Mouse (Mus musculus) c-Kit-positive CD71-positive TER-119-positive erythroid progenitor cells, embryonic 14.5 days (primary cell): ENCODE data around the gene Hdhd5.

ENCODE experiments used
- DNase-seq: peaks from one replicate; pipeline ENCODE4 v3.0.0-alpha.2; 2013; ENCODE audit warnings: low spot score

Gene Hdhd5

DNA sequence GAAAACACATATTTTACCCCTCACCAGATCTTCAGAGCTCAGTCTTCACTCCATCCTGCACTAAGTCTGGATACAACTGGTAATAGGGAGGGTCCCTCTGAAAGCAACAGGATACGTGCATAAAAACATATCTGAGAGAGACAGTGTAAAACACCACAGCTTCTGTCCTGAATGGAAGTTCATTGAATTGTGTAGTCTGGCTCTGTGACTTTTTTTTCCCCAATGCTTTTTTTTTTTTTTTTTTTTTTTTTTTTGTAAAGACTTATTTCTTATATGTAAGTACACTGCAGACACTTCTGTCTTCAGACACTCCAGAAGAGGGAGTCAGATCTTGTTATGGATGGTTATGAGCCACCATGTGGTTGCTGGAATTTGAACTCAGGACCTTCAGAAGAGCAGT lies 1.5 kb upstream of the Hdhd5 start:
- no peak for DNase-seq

- DNase-seq, result no peak
These were observed 2.0 kb downstream of the Hdhd5 start for GRCm38 (mm10) chr6:120529123-120529522.

DNA sequence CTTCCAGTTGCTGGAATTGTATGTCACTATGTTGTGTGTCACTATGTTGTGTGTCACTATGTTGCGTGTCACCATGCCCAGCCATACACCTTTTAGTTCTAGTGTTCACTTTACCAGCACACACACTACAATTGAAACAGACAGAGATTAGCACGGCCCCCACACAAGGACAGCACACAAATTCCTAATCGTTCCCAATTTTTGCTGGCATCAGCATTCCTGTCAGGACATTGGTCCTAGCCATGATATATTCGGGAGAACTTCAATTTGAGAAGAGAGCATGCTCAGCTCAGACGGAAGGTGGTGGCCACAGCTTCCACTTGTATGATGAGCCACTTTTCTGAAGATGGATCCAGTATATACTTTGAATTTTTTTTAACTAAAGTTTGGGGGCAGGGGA lies 6.3 kb downstream of the Hdhd5 start:
- DNase-seq, result no peak

DNA sequence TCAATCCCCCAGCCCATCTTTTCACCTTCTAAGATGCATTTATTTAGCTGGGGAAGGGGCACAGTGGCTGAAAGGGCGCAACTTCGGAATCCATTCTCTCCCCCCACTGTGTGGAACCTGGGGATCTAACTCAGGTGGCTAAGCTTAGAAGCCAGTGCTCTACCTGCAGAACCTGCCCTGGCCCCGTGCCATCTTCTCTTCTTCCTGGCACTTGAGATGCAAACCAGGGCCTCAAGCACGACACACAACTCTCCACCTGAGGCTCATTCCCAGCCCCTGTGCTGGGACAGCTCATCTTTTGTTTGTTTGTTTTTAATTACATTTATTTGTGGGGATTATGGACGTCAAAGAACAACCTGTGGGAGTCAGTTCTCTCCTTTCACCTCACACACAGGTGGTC lies 11.5 kb downstream of the Hdhd5 start:
- DNase-seq, result no peak

DNA sequence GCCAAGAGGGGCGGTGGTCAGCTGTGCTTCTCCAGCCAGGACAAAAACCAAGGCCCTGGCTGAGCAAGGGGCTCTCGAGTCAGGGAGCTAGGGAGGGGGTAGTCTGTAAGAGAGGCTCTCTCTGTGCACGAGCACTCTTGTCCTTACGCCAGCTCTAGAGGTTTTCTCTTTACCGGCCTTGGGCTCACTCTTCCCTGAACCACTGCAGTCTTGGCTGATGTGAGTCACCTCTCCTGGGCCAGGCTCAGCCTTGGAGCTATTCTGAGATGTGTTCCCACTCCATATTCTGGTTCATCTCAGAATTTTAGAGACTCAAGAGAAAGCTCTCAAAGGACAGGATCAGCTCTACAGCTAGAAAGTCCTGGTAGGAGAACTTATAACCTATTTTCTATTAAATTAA lies 13.8 kb downstream of the Hdhd5 start:
- no peak for DNase-seq

GRCm38 (mm10) chr6:120516879-120517278 lies 14.2 kb downstream of the Hdhd5 start:
- peak; percentile 48 for DNase-seq

DNA sequence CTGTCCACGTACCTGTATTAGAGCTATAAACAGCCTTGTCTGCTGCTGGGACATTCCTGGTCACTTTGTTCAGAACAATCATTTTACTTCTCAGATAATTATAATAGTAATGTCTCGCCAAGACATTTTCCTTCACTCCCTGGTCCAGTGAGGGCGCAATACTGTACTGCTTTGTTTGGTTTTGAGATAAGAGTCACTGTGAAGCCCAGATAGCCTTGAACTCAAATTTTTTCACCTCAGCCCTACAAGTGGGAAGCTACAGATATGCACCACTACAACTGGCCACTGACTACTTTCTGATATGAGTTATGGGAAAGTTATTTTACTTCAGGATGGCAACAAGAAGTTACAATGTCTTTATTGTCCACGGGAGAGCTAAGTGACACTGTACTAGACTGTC lies 14.7 kb downstream of the Hdhd5 start:
- peak; percentile 86 for DNase-seq

GRCm38 (mm10) chr6:120511212-120511611 lies 19.9 kb downstream of the Hdhd5 start:
- no peak for DNase-seq

DNA sequence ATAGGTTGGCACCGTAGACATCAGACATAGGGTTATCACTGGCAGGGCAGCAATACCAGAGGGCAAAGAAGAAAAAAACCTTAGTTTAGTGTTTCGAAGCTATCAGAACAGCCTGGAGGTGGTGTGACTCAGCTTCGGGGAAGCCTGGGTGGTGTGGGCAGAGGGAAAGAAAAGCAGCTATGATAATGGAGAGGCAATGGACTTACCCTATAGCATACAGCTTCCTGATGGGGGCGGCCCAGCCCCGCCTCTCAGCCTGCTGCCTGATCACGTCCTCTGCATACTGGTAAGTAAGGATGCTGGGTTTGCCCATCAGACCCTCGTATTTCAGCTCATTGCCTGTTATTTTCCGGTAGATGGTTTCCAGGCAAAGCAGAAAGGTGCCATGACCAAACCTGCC lies 20.7 kb downstream of the Hdhd5 start:
- no peak for DNase-seq

DNA sequence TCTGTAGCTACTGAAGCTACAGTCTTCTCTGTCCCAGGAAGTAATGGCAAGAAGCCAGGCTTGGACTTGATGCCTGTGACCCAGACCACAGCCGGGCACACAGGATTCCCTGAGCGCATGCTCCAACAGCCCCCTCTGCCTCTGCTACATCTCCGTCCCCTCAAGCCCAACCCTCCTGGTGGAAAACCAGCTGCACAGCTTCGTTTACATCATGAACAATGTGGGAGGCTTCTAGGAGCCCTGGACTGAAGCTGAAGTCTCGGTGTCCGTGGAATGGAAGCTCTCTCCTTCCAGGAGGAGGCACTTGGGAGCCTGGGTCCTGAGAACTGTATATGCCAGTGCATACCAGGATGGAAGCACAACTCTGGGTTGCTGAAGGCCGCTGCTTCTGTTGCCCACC lies 21.1 kb downstream of the Hdhd5 start:
- DNase-seq, result no peak

- no peak for DNase-seq
These were observed 22.5 kb downstream of the Hdhd5 start for GRCm38 (mm10) chr6:120508645-120509044.

DNA sequence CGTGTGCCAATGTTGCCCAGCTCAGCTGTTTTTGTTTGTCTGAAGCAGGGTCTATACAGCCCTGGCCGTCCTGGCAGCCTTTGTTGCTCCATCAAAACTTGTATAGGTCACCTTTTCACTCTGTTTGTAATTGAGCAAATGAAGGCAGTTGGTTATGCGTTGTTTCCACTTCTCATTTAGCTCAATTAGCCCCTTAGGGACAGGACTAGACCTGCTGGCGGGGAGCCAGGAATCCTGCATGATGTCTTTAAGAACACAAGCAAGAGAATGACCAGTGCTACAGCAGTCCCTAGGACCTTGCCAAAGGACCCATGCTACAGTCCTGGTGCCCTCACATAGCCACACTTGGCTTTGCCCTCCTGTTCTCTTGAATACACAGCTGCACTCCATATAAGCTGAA lies 25.6 kb downstream of the Hdhd5 start:
- DNase-seq, result no peak

DNA sequence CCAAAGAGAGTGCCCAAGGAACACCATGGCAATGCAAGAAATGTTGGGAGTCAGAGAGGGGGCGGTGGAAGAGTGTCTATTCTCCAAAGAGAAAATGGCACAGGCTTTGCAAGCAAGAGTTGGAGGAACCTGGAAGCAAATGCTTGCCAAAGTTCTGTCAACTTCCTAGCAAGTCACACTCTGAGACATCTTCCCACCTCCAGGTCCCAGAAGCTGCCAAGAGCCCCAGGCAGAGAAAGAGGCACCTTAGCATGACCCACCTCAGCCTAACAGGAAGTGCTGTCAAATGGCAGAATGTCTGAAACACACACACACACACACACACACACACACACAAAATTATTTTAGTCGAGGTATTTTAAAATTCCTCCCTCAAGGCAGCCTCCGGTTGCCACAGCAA lies 27.1 kb downstream of the Hdhd5 start:
- no peak for DNase-seq

- no peak for DNase-seq
These were observed 34.6 kb downstream of the Hdhd5 start for GRCm38 (mm10) chr6:120496544-120496943.

DNA sequence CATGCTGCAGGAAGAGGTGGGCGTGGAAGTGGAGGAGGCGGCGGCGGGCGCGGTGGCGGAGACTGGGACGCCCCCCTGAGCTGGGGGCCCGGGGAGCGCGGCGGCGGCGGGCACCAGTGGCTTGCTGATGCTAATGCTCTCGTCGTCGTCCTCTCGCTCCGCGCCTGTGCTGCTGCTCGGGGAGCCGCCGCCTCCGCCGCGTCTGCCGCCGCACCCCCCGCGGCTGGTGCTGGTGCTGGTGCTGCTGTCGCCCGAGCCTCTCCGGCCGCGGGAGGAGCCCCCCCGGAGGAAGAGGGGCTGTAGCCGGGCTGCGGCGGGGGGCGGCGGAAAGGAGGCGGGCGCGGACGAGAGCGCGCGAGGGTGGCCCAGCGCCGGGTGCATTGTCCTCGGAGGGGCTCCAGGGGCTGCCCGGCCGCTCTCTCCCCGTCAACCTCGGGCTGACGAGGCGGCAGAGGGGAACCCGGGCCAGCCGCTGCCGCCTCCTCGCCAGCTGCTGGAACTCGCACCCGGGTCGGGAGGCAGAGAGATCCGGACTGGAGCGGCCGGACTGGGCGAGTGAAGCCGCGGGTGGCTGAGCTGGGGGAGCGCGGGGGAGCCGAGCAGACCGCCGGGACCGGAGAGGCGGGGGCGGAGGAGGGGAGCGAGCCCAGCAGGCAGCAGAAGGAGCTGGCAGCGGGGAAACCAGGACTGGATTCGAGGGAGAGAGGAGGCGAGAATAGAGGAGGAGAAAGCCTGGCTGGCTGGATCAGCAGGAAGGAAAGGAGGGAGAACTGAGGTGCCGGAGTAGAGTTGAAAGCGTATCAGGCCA lies 37.5 kb downstream of the Hdhd5 start, which contains the start of gene Tmem121b:
Gene Tmem121b, minus strand, starts transcription at position 434 of the 808 bp plus-strand sequence.
- no peak for DNase-seq

- no peak for DNase-seq
These were observed 38.4 kb downstream of the Hdhd5 start for GRCm38 (mm10) chr6:120492499-120493373.

DNA sequence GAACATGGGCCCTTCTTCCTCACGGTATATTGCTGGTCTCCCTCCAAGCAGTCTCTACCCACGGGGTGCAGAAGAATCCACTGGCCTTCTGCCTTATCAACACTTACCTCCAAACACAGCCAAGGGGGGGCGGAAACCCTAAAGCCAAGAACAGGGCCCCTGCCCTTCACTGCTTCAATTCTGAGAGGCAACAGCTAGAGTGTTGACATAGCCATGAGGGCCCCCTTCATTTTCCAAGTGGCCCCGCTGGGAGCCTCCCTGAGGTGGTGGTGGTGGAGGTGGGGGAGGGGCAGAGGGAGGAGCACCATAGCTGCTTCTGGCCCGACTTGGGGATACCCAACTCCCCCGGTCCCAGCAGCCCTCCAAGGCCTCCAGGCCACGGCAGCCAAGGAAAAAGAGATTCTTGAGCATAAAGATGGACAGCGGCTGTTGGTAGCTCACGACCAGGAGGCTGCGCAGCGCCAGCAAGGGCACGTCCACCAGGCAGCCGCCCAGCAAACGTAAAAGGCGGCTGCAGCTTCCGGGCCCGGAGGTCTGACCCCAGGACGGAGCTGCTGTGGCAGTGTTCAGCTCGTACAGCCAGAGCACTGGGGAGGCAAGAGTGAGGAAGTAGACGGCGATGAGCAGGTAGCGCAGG lies 39.1 kb downstream of the Hdhd5 start:
- DNase-seq, result no peak

DNA sequence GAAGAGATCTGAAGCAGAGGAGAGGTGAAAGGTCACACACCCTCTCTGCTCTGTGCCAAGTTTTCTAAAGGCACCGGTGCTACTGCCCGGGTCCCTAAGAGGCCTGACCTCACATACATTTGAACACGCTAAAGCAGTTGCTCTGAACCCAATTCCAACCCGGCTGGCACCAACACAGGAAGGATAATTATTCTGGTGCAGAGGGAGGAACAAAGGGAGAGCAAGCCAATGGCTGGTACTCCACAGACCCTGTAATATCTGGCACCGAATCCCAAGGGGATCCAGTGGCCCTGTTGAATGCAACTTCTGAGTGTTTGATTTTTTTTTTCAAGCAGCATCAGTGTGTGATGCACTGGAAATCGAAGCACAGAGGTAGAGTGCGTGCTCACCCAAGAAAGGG lies 40.1 kb downstream of the Hdhd5 start:
- no peak for DNase-seq

GRCm38 (mm10) chr6:120489461-120489860 lies 41.7 kb downstream of the Hdhd5 start:
- no peak for DNase-seq

DNA sequence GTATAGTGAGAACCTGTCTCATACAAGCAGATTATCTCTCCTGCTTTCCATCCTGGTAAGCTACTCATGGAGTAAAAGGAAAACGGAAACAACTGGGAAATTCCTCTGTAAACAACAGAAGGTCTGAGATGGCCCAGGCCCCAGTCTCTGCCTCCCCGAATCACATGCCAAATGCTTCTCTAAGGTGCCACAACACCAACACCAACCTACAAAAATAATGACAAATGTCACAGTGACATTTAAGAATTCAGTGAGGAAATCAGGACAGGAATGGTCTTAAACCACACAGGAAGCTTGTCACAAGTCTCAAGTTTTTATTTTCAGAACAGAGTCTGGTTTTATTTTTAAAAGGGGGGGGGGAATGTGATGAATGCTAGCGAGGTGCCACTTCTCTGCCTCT lies 42.5 kb downstream of the Hdhd5 start:
- no peak for DNase-seq

GRCm38 (mm10) chr6:120486051-120486510 lies 45.0 kb downstream of the Hdhd5 start:
- DNase-seq, result no peak

DNA sequence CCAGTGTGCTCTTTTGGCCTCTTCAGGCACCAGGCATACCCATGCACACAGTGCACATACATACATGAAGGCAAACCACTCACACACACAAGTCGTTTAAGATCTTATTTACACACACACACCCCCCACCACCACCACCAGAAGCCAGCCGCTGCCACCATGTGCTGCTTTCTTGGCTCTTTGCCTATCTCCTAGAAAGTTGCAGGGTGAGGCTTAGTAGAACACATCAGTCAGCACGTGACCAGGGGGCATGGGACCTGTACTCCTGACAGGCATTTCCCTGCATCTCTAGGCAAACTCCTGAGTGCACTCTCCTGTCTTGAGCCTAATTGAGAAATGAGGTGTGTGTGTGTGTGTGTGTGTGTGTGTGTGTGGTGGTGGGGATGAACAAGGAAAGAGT lies 46.1 kb downstream of the Hdhd5 start:
- DNase-seq, result peak; percentile 31

- DNase-seq, result peak; percentile 37
These were observed 47.9 kb downstream of the Hdhd5 start for GRCm38 (mm10) chr6:120483211-120483626.
